Mouse (Mus musculus): ENCODE results near the gene Olfr1378. TPM values are rescaled to one million over a fixed set of nuclear protein-coding genes. Genes with fewer than 3 reads are reported as not detected.

Olfr1378 gene
- total RNA-seq (2021) = not detected
- long read RNA-seq, experiment 1 = 0 reads
- long read RNA-seq, experiment 2 = 0 reads

GRCm38 (mm10) chr11:50966230-50966629 is at the start of gene Olfr1378:
Gene Olfr1378, plus strand, starts transcription at chr11:50966530.
- intact Hi-C loops (cut with DNase I; ENCODE audit: low total_unique reads) = no loop called here
- no peak for DNase-seq

GRCm38 (mm10) chr11:50930469-50931014 is 35.8 kb upstream of the Olfr1378 start:
- no peak for DNase-seq
- intact Hi-C loops (cut with DNase I; ENCODE audit: low total_unique reads) = loop anchor here (10.0 kb wide), 1 partner anchor 96 kb away; no protein-coding TSS in a partner anchor

- no peak for DNase-seq
- intact Hi-C loops (cut with DNase I; ENCODE audit: low total_unique reads) = loop anchor here (10.0 kb wide), 1 partner anchor 96 kb away; no protein-coding TSS in a partner anchor
These were observed 35.3 kb upstream of the Olfr1378 start for GRCm38 (mm10) chr11:50931021-50931420.

GRCm38 (mm10) chr11:50931451-50931866 is 34.9 kb upstream of the Olfr1378 start, which contains the start of gene Zfp354b:
Gene Zfp354b, minus strand, starts transcription at chr11:50931633.
- intact Hi-C loops (cut with DNase I; ENCODE audit: low total_unique reads) = loop anchor here (10.0 kb wide), 1 partner anchor 97 kb away; no protein-coding TSS in a partner anchor
- peak; percentile 80 for DNase-seq

- intact Hi-C loops (cut with DNase I; ENCODE audit: low total_unique reads) = loop anchor here (10.0 kb wide), 1 partner anchor 97 kb away; no protein-coding TSS in a partner anchor
- DNase-seq = no peak
These were observed 34.3 kb upstream of the Olfr1378 start for GRCm38 (mm10) chr11:50932040-50932439.

GRCm38 (mm10) chr11:50938435-50938834 is 27.9 kb upstream of the Olfr1378 start:
- intact Hi-C loops (cut with DNase I; ENCODE audit: low total_unique reads) = loop anchor here (10.0 kb wide), 1 partner anchor 104 kb away; no protein-coding TSS in a partner anchor
- DNase-seq = no peak

GRCm38 (mm10) chr11:50939621-50940366 is 26.5 kb upstream of the Olfr1378 start:
- no peak for DNase-seq
- intact Hi-C loops (cut with DNase I; ENCODE audit: low total_unique reads) = loop anchor here (5.0 to 10.0 kb wide), 2 partner anchors 93 to 105 kb away; no protein-coding TSS in a partner anchor

GRCm38 (mm10) chr11:50942386-50942785 is 23.9 kb upstream of the Olfr1378 start:
- DNase-seq = no peak
- intact Hi-C loops (cut with DNase I; ENCODE audit: low total_unique reads) = loop anchor here (5.0 kb wide), 1 partner anchor 90 kb away; no protein-coding TSS in a partner anchor

GRCm38 (mm10) chr11:50943506-50943905 is 22.8 kb upstream of the Olfr1378 start, which contains the start of gene 4933414I15Rik:
Gene 4933414I15Rik, minus strand, starts transcription at chr11:50943765.
- intact Hi-C loops (cut with DNase I; ENCODE audit: low total_unique reads) = loop anchor here (5.0 kb wide), 1 partner anchor 89 kb away; no protein-coding TSS in a partner anchor
- no peak for DNase-seq

- intact Hi-C loops (cut with DNase I; ENCODE audit: low total_unique reads) = no loop called here
- no peak for DNase-seq
These were observed 14.0 kb upstream of the Olfr1378 start for GRCm38 (mm10) chr11:50952290-50952689.

GRCm38 (mm10) chr11:50953665-50954064 is 12.7 kb upstream of the Olfr1378 start, which contains the start of gene Prop1:
Gene Prop1, minus strand, starts transcription at chr11:50953765.
- DNase-seq = no peak
- intact Hi-C loops (cut with DNase I; ENCODE audit: low total_unique reads) = no loop called here

GRCm38 (mm10) chr11:50964886-50965285 is 1.4 kb upstream of the Olfr1378 start:
- DNase-seq = no peak
- intact Hi-C loops (cut with DNase I; ENCODE audit: low total_unique reads) = no loop called here

GRCm38 (mm10) chr11:50977216-50977615 is 10.9 kb downstream of the Olfr1378 start:
- intact Hi-C loops (cut with DNase I; ENCODE audit: low total_unique reads) = no loop called here
- DNase-seq = no peak

GRCm38 (mm10) chr11:50981667-50982066 is 15.3 kb downstream of the Olfr1378 start, which contains the start of gene Olfr1377:
Gene Olfr1377, plus strand, starts transcription at chr11:50981967.
- intact Hi-C loops (cut with DNase I; ENCODE audit: low total_unique reads) = no loop called here
- no peak for DNase-seq

- intact Hi-C loops (cut with DNase I; ENCODE audit: low total_unique reads) = no loop called here
- DNase-seq = no peak
These were observed 37.0 kb downstream of the Olfr1378 start, which contains the start of gene Olfr51 for GRCm38 (mm10) chr11:51003296-51003695. Gene Olfr51, plus strand, starts transcription at chr11:51003596.

- intact Hi-C loops (cut with DNase I; ENCODE audit: low total_unique reads) = no loop called here
These were observed 45.5 kb downstream of the Olfr1378 start for GRCm38 (mm10) chr11:51011821-51012220.

GRCm38 (mm10) chr11:51013936-51014335 is 47.6 kb downstream of the Olfr1378 start, which contains the start of gene Olfr54:
Gene Olfr54, plus strand, starts transcription at chr11:51014236.
- DNase-seq = no peak
- intact Hi-C loops (cut with DNase I; ENCODE audit: low total_unique reads) = no loop called here

More at GRCm38 (mm10) chr11:51011821-51012220, 45.5 kb downstream of the Olfr1378 start:
- no peak for DNase-seq

GRCm38 (mm10) chr11:51016341-51016740 is 50.0 kb downstream of the Olfr1378 start:
- no peak for DNase-seq
- intact Hi-C loops (cut with DNase I; ENCODE audit: low total_unique reads) = no loop called here

Data from gastrocnemius, postnatal 14 days (tissue).